Mouse (Mus musculus) ES-E14 (cell line): ENCODE measurements around the gene Dapk2. TPM values are rescaled to one million over a fixed set of nuclear protein-coding genes. Genes with fewer than 3 reads are reported as not detected.

ENCODE experiments used
- DNase-seq: peaks from one replicate; pipeline ENCODE4 v3.0.0-alpha.2; 2013; ENCODE audit warnings: low read depth, low spot score
- H3K27ac ChIP-seq: 2 replicates; pipeline ENCODE4 v1.5.1; 2012; ENCODE audit warnings: low read depth, mild to moderate bottlenecking, low read length, moderate library complexity, mixed read lengths; ENCODE audit not compliant: poor library complexity, insufficient read depth, severe bottlenecking
- H3K36me3 ChIP-seq: 2 replicates; pipeline ENCODE4 v1.6.1; 2012; ENCODE audit warnings: mild to moderate bottlenecking, low read length, moderate library complexity, mixed read lengths; ENCODE audit not compliant: control insufficient read depth, poor library complexity, insufficient read depth, severe bottlenecking
- H3K4me1 ChIP-seq, 2 experiments: fragments of 150-350 bp in 1 of 2; sonication (generic) in 1 of 2; 2 replicates each; pipeline ENCODE4 v1.6.1; 2012; ENCODE audit warnings: low read length in 2 of 2, mild to moderate bottlenecking in 1 of 2, mixed read lengths in 1 of 2; ENCODE audit not compliant: control insufficient read depth in 2 of 2, insufficient read depth in 2 of 2, poor library complexity in 1 of 2
- H3K4me3 ChIP-seq, 2 experiments: fragments of 150-350 bp in 1 of 2; sonication (generic) in 1 of 2; 2 replicates each; pipeline ENCODE4 v1.5.1; 2012; ENCODE audit warnings: low read length in 2 of 2, low read depth in 1 of 2, mild to moderate bottlenecking in 1 of 2, mixed read lengths in 1 of 2; ENCODE audit not compliant: insufficient read depth in 1 of 2, poor library complexity in 1 of 2, severe bottlenecking in 1 of 2
- H3K9ac ChIP-seq: 2 replicates; pipeline ENCODE4 v1.6.1; 2012; ENCODE audit warnings: low read depth, mild to moderate bottlenecking, low read length, mixed read lengths; ENCODE audit not compliant: poor library complexity, insufficient read depth, severe bottlenecking
- H3K9me3 ChIP-seq: fragments of 150-350 bp; sonication (generic); 2 replicates; pipeline ENCODE4 v1.6.1; 2012; ENCODE audit warnings: low read depth, mild to moderate bottlenecking, low read length; ENCODE audit not compliant: control insufficient read depth, insufficient read depth
- CHD2 ChIP-seq: IDR thresholded peaks from 2 replicates; pipeline ENCODE4 v1.6.1; 2014; ENCODE audit warnings: mild to moderate bottlenecking, low read depth, low read length, inconsistent platforms
- HCFC1 ChIP-seq: IDR thresholded peaks from 2 replicates; pipeline ENCODE4 v1.6.1; 2012; ENCODE audit warnings: low read length, inconsistent platforms, borderline replicate concordance; ENCODE audit not compliant: insufficient read depth
- MAFK ChIP-seq: IDR thresholded peaks from 2 replicates; pipeline ENCODE4 v1.6.1; 2014; ENCODE audit warnings: mild to moderate bottlenecking, low read depth, low read length, inconsistent platforms; ENCODE audit not compliant: insufficient read depth
- ZC3H11A ChIP-seq: IDR thresholded peaks from 2 replicates; pipeline ENCODE4 v1.6.1; 2012; ENCODE audit warnings: low read depth, mild to moderate bottlenecking, inconsistent platforms, low read length, borderline replicate concordance
- ZNF384 ChIP-seq: IDR thresholded peaks from 2 replicates; pipeline ENCODE4 v1.6.1; 2012; ENCODE audit warnings: low read depth, low read length, inconsistent platforms
- in situ Hi-C, 2 experiments: fragments of 600-800 bp; cut with MboI; formaldehyde crosslinking; loops; one replicate each; pipeline ENCODE4 v1.15.1; 2025; ENCODE audit warnings: low sequenced_read_pairs in 2 of 2, inconsistent platforms in 1 of 2; ENCODE audit not compliant: unreplicated experiment in 2 of 2
- total RNA-seq: library from RNA; depleted of rRNA; stranded (reverse); fragments of 300-350 nt; gene quantifications from 2 replicates; pipeline ENCODE4 v1.2.3, GENCODE M21; 2012

The Dapk2 gene
- total RNA-seq, 1 experiment = 1.2 TPM

DNA sequence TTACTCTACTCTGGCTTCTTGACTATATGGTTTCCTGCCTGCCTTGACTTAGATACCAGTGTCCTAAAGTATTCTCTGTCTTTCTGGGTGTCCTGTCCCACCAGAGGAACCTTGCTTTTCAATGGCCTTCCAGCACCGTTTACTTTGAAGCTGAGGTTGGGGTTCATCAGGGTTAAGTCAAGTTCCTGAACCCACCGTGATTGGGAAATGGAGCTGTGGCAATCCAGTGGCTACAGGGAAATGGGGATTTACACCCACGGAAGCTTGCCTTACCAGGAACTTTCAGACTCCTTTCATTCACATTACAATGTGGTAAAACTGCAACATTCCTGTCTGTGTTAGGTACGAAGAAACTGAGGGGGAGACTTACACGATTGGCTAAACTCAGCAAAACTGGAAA is 54.8 kb downstream of the Dapk2 start:
- in situ Hi-C loops = no loop called here
- no peak overlapping the region for H3K4me3 ChIP-seq
- peaks cover 0 to 2% of the 10 kb centered on the region in 2 experiments; a peak in 1 of 4 replicates for H3K4me1 ChIP-seq
- H3K9ac ChIP-seq = no peak overlapping the region
- no peaks in the 10 kb centered on the region for H3K36me3 ChIP-seq
- TF ChIP-seq CHD2 = no peak
- TF ChIP-seq ZNF384 = no peak
- no peak for TF ChIP-seq HCFC1
- TF ChIP-seq ZC3H11A = no peak
- TF ChIP-seq MAFK = no peak
- no peak overlapping the region for H3K27ac ChIP-seq
- DNase-seq = no peak
- H3K9me3 ChIP-seq = no peaks in the 10 kb centered on the region

DNA sequence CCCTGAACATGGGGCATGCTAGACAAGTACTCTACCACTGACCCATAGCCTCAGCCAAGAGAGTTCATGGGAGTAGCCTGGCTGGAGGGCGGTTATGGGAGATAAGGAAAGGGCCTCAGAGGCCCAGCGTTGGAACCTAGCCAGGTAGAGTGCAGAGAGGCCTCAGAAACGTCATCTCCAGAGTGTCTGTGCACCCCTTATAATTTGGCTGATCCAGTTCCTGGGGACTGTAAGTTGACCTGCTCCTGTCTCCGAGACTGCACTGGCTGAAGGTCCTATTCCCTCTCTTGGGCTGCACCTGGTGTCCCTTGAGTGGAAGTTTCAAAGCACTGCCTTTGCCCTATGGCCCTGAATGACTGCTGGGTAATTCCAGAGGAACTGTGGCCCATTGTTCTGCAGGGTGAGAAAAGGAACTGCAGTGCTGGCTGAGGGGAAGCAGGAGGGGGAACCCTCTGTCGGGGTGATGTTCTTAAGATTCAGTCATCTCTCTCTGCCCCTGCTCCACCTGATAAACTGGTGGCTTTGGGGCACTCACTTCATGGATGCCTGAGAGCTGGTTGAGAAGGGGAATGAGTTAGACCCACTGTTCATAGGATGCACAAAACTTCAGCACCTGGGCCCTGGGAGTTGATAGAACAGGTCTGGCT is 55.5 kb downstream of the Dapk2 start:
- TF ChIP-seq CHD2 = no peak
- no peak for TF ChIP-seq HCFC1
- TF ChIP-seq ZC3H11A = no peak
- TF ChIP-seq MAFK = no peak
- TF ChIP-seq ZNF384 = no peak
- no peaks in the 10 kb centered on the region for H3K9me3 ChIP-seq
- no peak overlapping the region for H3K27ac ChIP-seq
- in situ Hi-C loops = no loop called here
- H3K36me3 ChIP-seq = no peaks in the 10 kb centered on the region
- no peak overlapping the region for H3K9ac ChIP-seq
- H3K4me3 ChIP-seq = no peak overlapping the region
- H3K4me1 ChIP-seq = peaks cover 0 to 2% of the 10 kb centered on the region in 2 experiments; a peak in 1 of 4 replicates
- no peak for DNase-seq

DNA sequence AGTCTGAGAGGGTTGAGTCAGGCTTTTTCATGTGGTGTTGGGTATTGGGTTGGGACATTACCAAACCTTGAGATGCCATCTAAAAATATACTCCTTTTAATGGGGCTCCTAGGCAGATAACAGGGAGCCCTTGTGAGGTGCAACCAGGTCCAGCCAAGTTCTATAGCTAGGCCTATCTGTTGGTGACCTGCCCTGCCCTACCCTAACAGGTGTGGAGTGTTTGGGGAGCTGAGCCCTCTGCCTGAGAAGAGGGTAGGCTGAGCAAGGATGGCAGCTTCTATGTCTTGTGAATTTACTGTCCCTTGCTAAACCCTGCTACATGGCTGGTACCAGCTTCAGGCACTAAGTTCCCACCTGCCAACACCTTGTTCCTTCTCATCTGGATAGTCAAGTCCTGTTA is 57.5 kb downstream of the Dapk2 start:
- H3K4me1 ChIP-seq = peaks cover 0 to 2% of the 10 kb centered on the region in 2 experiments; a peak in 1 of 4 replicates
- no peak overlapping the region for H3K27ac ChIP-seq
- H3K9ac ChIP-seq = no peak overlapping the region
- in situ Hi-C loops = no loop called here
- no peak for TF ChIP-seq HCFC1
- TF ChIP-seq ZC3H11A = no peak
- TF ChIP-seq ZNF384 = no peak
- TF ChIP-seq CHD2 = no peak
- TF ChIP-seq MAFK = no peak
- no peaks in the 10 kb centered on the region; the same call in 1 of the 2 replicates for H3K36me3 ChIP-seq
- DNase-seq = no peak
- no peak overlapping the region for H3K4me3 ChIP-seq
- H3K9me3 ChIP-seq = no peaks in the 10 kb centered on the region

DNA sequence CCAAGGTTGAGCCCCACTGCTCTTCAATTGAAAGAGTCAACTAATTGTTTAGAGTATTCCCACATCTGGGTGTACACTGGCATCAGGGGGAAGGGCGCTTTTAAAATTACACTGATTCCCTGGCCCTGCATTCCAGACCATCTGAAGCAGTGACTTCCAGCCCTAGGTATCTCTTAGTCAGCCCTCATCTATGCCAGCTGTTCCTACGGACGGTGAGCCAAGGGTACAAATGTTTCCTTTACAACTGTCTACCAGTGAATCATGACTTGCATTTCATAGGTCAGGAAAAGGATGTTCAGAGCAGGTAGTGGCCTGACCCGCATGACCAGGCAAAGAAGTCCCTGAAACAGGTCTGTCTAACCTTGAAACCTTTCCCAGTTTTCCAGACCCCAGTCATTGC is 59.9 kb downstream of the Dapk2 start:
- H3K4me1 ChIP-seq = no peaks in the 10 kb centered on the region
- no peak for DNase-seq
- no peaks in the 10 kb centered on the region for H3K9me3 ChIP-seq
- TF ChIP-seq CHD2 = no peak
- no peak for TF ChIP-seq ZNF384
- TF ChIP-seq ZC3H11A = no peak
- TF ChIP-seq HCFC1 = no peak
- no peak for TF ChIP-seq MAFK
- H3K9ac ChIP-seq = no peak overlapping the region
- no peak overlapping the region for H3K4me3 ChIP-seq
- in situ Hi-C loops = no loop called here
- no peaks in the 10 kb centered on the region; the same call in 1 of the 2 replicates for H3K36me3 ChIP-seq
- H3K27ac ChIP-seq = no peak overlapping the region
